Mouse (Mus musculus): ENCODE measurements around the gene Lsm12. TPM values are rescaled to one million over a fixed set of nuclear protein-coding genes. Genes with fewer than 3 reads are reported as not detected.

The Lsm12 gene
- polyA plus RNA-seq, 1 experiment from 2014 or later = 139 TPM

DNA sequence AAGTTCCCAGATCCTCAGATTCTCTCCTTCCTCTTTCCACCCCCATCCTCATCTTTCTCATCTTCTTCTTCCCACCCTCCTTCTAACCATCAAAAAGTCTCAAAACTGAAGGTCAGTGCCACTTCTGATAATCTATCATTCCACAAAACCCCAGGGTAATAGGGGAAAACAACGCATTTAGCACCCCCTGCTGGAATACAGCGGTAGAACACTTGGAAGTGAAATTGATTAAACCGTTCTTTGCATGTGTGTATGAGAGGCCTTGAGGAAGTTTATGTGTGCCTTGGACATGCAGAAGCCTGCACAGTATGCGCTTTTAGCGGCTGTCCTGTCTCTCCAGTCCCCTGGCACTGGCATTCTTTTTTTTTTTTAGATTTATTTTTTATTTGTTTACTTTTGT lies 44.6 kb downstream of the Lsm12 start:
- Histone ChIP-seq H3K9me3 (no peaks in the 10 kb centered on the region), H3K27ac (no peak overlapping the region), H3K4me1 (peaks cover 7% of the 10 kb centered on the region), H3K27me3 (peaks cover 50% of the 10 kb centered on the region), H3K9ac (no peak overlapping the region), H3K36me3 (replicated peaks) (no peaks in the 10 kb centered on the region), H3K4me3 (replicated peaks) (no peak overlapping the region), H3K4me2 (no peak overlapping the region)
- no peak for ATAC-seq (ENCODE audit: low FRiP score)
- WGBS = 6% methylated on average over 5 of the region's 5 CpGs

DNA sequence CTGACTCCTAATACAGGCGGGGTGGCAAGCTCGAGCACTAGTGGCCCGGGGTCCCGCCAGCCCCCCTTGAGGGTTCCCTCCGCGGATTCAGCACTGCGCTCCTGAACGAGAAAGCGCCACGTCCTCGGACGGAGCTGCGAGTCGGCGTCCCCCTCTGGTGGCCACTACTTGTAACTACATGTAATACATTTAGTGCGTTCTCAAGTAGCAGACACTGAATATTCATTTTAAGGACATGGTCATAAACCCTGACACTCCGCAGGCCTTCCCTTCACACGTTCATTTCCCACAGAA lies 46.7 kb downstream of the Lsm12 start:
- peaks cover 13% of the 10 kb centered on the region for H3K4me1 ChIP-seq
- peaks cover 29% of the 10 kb centered on the region for H3K27me3 ChIP-seq
- no peaks in the 10 kb centered on the region for H3K36me3 ChIP-seq (replicated peaks)
- H3K9me3 ChIP-seq = no peaks in the 10 kb centered on the region
- peak overlapping the region; percentile 53 for H3K4me2 ChIP-seq
- 0 out of 2 replicates have a peak overlapping the region, but pooled peaks have one; percentile 29 for H3K9ac ChIP-seq
- WGBS = under 1% methylated on average over 18 of the region's 18 CpGs
- H3K27ac ChIP-seq = no peak overlapping the region
- peak; percentile 60; the same call in 1 of the 2 replicates for ATAC-seq (ENCODE audit: low FRiP score)
- H3K4me3 ChIP-seq (replicated peaks) = peak overlapping the region; percentile 17

DNA sequence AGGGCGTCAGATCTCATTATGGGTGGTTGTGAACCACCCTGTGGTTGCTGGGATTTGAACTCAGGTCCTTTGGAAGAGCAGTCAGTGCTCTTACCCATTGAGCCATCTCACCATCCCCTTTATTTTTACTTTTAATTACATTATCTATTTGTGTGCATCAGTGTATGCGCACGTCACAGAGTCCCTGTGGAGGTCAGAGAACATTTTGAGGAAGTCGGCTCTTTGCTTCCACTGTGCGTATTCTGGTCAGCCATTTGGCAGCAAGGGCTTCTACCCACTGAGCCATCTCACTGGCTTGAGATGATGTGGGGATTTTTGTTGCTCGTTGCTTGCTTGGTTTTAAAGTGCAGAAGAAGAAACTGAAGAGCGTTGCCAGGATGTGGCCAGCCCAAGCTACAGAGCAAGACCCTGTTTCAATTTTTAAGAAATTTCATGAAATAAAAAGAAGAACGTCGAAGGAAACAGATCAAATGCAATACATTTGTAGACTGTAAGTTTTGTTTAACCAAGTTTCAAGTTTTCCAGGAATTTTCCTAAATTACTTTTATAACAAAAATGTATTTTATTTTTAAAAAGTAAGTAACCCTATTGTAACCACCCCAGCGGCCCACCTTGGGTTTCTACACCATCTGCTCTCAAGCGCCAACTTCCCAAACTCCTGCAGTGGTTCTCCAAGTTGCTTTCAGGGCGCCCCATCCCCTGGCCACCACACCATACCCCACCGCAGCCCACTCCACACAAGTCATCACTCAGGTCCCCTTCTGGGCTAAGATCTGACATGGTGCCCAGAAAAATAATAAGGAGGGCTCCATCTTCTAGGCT lies 47.3 kb downstream of the Lsm12 start:
- WGBS = 45% methylated on average over 13 of the region's 13 CpGs
- no peaks in the 10 kb centered on the region for H3K9me3 ChIP-seq
- H3K36me3 ChIP-seq (replicated peaks) = no peaks in the 10 kb centered on the region
- peaks cover 23% of the 10 kb centered on the region for H3K27me3 ChIP-seq
- peak overlapping the region; percentile 17 for H3K4me3 ChIP-seq (replicated peaks)
- peak; percentile 46 for ATAC-seq (ENCODE audit: low FRiP score)
- peaks cover 13% of the 10 kb centered on the region for H3K4me1 ChIP-seq
- no peak overlapping the region for H3K27ac ChIP-seq
- peak overlapping the region; percentile 53 for H3K4me2 ChIP-seq
- H3K9ac ChIP-seq = 0 out of 2 replicates have a peak overlapping the region, but pooled peaks have one; percentile 29

DNA sequence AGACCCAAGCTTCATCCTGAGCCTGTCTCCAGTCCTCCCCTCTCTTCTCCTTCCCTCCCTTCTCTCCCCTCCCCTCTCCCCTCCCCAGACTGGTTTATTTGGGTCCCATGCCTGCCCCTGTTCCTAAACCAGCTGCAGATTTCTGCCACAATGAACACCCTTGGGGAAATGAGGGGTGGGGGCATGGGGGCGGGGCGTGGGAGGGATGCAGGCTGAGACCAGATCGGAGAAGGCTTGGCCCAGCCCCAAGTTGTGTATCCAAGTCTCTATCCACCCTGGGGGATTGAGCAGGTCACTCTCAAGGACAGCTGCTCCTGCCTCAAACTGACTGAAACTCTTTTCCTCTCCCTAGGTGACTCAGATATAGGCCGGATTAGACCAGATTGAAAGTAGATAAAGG lies 50.6 kb downstream of the Lsm12 start:
- H3K36me3 ChIP-seq (replicated peaks) = no peaks in the 10 kb centered on the region
- 35% methylated on average over 4 of the region's 4 CpGs for WGBS
- H3K27ac ChIP-seq = no peak overlapping the region
- H3K4me3 ChIP-seq (replicated peaks) = no peak overlapping the region
- no peaks in the 10 kb centered on the region for H3K9me3 ChIP-seq
- no peak overlapping the region for H3K9ac ChIP-seq
- no peak for ATAC-seq (ENCODE audit: low FRiP score)
- no peak overlapping the region for H3K4me2 ChIP-seq
- peaks cover 13% of the 10 kb centered on the region for H3K4me1 ChIP-seq
- H3K27me3 ChIP-seq = peaks cover 11% of the 10 kb centered on the region

DNA sequence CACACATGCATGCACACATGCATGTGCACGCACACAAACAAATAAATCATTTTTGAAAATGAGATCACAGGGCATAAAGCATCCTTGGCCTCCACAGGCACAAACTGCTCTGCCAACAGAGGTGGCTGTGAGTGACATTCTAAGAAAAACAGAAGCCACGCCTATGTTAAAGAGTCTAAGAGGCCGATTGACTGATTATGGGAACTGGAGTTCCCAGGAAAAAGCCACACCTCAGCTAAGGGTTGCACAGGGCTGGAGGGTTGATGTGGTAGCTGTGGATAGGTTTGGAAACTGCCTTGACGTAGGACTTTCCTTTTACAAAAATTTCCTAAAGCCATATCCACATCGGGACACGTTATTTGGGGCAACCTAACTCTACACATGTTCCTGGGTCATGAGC lies 67.7 kb downstream of the Lsm12 start:
- no peak for ATAC-seq (ENCODE audit: low FRiP score)
- H3K9ac ChIP-seq = no peak overlapping the region
- H3K27ac ChIP-seq = no peak overlapping the region
- H3K4me1 ChIP-seq = no peaks in the 10 kb centered on the region
- WGBS = 85% methylated on average over 6 of the region's 6 CpGs
- no peak overlapping the region for H3K4me3 ChIP-seq (replicated peaks)
- no peaks in the 10 kb centered on the region for H3K27me3 ChIP-seq
- H3K9me3 ChIP-seq = peaks cover 5% of the 10 kb centered on the region; the same call in 1 of the 2 replicates
- H3K4me2 ChIP-seq = no peak overlapping the region
- no peaks in the 10 kb centered on the region for H3K36me3 ChIP-seq (replicated peaks)

DNA sequence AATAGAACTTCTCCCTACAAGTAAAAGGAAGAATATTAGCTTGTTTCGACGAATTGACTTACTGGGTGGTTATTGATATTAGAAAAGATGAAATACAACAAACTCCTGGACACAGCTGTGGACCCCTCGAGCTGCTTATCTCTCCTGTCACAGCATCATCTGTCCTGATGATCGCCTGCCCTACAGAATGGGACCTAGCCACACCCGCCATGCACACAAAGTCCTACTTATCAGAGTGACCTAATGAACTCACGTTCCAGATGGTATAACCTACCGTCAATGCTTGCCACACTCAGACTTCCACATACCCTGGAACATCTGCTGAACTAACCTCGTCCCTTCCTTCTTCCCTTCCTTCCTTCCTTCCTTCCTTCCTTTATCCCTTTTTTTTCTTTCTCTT lies 68.9 kb downstream of the Lsm12 start:
- no peak overlapping the region for H3K9ac ChIP-seq
- H3K4me3 ChIP-seq (replicated peaks) = no peak overlapping the region
- no peaks in the 10 kb centered on the region for H3K27me3 ChIP-seq
- no peak overlapping the region for H3K27ac ChIP-seq
- H3K4me2 ChIP-seq = no peak overlapping the region
- no peaks in the 10 kb centered on the region for H3K4me1 ChIP-seq
- 82% methylated on average over 8 of the region's 8 CpGs for WGBS
- H3K36me3 ChIP-seq (replicated peaks) = no peaks in the 10 kb centered on the region
- no peak for ATAC-seq (ENCODE audit: low FRiP score)
- H3K9me3 ChIP-seq = peaks cover 5% of the 10 kb centered on the region; the same call in 1 of the 2 replicates

Small RNAs within 50 kb of the gene (microRNA-seq; reads per million reads assigned to microRNA genes)
- gene Mir8101 = 3.6 reads per million, percentile 11 among the genes with 10 or more reads in this experiment

Other genes starting within 250 kb of the Lsm12 start
- gene Sost, start 218.3 kb downstream of the Lsm12 start, polyA plus RNA-seq (2016; fragmentation: Nextera tagmentation; extraction: Ambion mirVana) = 0.09 and 0.15 TPM in 2 replicates
- gene Cfap97d1, start 201.0 kb downstream of the Lsm12 start, polyA plus RNA-seq (2016; fragmentation: Nextera tagmentation; extraction: Ambion mirVana) = not detected in 2 replicates
- 9.0 and 9.8 TPM in 2 replicates for gene Dusp3, start 198.3 kb downstream of the Lsm12 start, polyA plus RNA-seq (2016; fragmentation: Nextera tagmentation; extraction: Ambion mirVana)
- gene Mpp3, start 156.8 kb downstream of the Lsm12 start, polyA plus RNA-seq (2016; fragmentation: Nextera tagmentation; extraction: Ambion mirVana) = 35.7 and 37.6 TPM in 2 replicates
- 0.17 and 0.23 TPM in 2 replicates for gene Cd300lg, start 143.8 kb downstream of the Lsm12 start, polyA plus RNA-seq (2016; fragmentation: Nextera tagmentation; extraction: Ambion mirVana)
- 24.9 and 27.9 TPM in 2 replicates for gene Mpp2, start 96.8 kb downstream of the Lsm12 start, polyA plus RNA-seq (2016; fragmentation: Nextera tagmentation; extraction: Ambion mirVana)
- not detected in 2 replicates for gene Ppy, start 84.0 kb downstream of the Lsm12 start, polyA plus RNA-seq (2016; fragmentation: Nextera tagmentation; extraction: Ambion mirVana)
- gene Pyy, start 77.5 kb downstream of the Lsm12 start, polyA plus RNA-seq (2016; fragmentation: Nextera tagmentation; extraction: Ambion mirVana) = not detected in 2 replicates
- not detected in 2 replicates for gene Nags, start 39.8 kb downstream of the Lsm12 start, polyA plus RNA-seq (2016; fragmentation: Nextera tagmentation; extraction: Ambion mirVana)
- 35.7 and 36.3 TPM in 2 replicates for gene Tmem101, start 28.9 kb downstream of the Lsm12 start, polyA plus RNA-seq (2016; fragmentation: Nextera tagmentation; extraction: Ambion mirVana)
- 26.6 and 28.3 TPM in 2 replicates for gene G6pc3, start 4.3 kb upstream of the Lsm12 start, polyA plus RNA-seq (2016; fragmentation: Nextera tagmentation; extraction: Ambion mirVana)
- gene Hdac5, start 44.9 kb upstream of the Lsm12 start, polyA plus RNA-seq (2016; fragmentation: Nextera tagmentation; extraction: Ambion mirVana) = 68.8 and 70.6 TPM in 2 replicates
- 18.5 and 19.4 TPM in 2 replicates for gene BC030867, start 63.6 kb upstream of the Lsm12 start, polyA plus RNA-seq (2016; fragmentation: Nextera tagmentation; extraction: Ambion mirVana)
- gene Asb16, start 83.4 kb upstream of the Lsm12 start, polyA plus RNA-seq (2016; fragmentation: Nextera tagmentation; extraction: Ambion mirVana) = not detected in 2 replicates
- 53.9 and 55.9 TPM in 2 replicates for gene Tmub2, start 99.6 kb upstream of the Lsm12 start, polyA plus RNA-seq (2016; fragmentation: Nextera tagmentation; extraction: Ambion mirVana)
- 22.4 and 22.6 TPM in 2 replicates for gene Atxn7l3, start 111.3 kb upstream of the Lsm12 start, polyA plus RNA-seq (2016; fragmentation: Nextera tagmentation; extraction: Ambion mirVana)
- gene Ubtf, start 134.4 kb upstream of the Lsm12 start, polyA plus RNA-seq (2016; fragmentation: Nextera tagmentation; extraction: Ambion mirVana) = 111 and 121 TPM in 2 replicates
- 21.2 and 25.7 TPM in 2 replicates for gene Slc4a1, start 180.9 kb upstream of the Lsm12 start, polyA plus RNA-seq (2016; fragmentation: Nextera tagmentation; extraction: Ambion mirVana)
- 103 and 113 TPM in 2 replicates for gene Rundc3a, start 208.1 kb upstream of the Lsm12 start, polyA plus RNA-seq (2016; fragmentation: Nextera tagmentation; extraction: Ambion mirVana)
- 173 TPM in 2 replicates for gene Slc25a39, start 222.7 kb upstream of the Lsm12 start, polyA plus RNA-seq (2016; fragmentation: Nextera tagmentation; extraction: Ambion mirVana)
- 55.5 and 57.6 TPM in 2 replicates for gene Grn, start 245.0 kb upstream of the Lsm12 start, polyA plus RNA-seq (2016; fragmentation: Nextera tagmentation; extraction: Ambion mirVana)

All from forebrain, embryonic 12.5 days (tissue).